Mouse (Mus musculus) MEL (cell line): ENCODE measurements at regions not wholly inside any gene's neighbourhood (a gene's known extent, or its start where the extent isn't known, plus 50 kb on each side); places are given as distances from the start of the nearest gene placed in this dataset.

ENCODE experiments used
- CTCF ChIP-seq, 3 experiments: IDR thresholded peaks in 2 of 3; conservative IDR thresholded peaks in 1 of 3; 2 replicates each; pipeline ENCODE4 v1.5.1; 2011 to 2012; ENCODE audit warnings: low read length in 3 of 3, low read depth in 2 of 3, mild to moderate bottlenecking in 2 of 3, improper control_type of control experiment in 1 of 3, inconsistent platforms in 1 of 3, mixed read lengths in 1 of 3, moderate library complexity in 1 of 3; ENCODE audit not compliant: control insufficient read depth in 1 of 3, insufficient read depth in 1 of 3, poor library complexity in 1 of 3, severe bottlenecking in 1 of 3
- ELF1 ChIP-seq: IDR thresholded peaks from 2 replicates; pipeline ENCODE4 v1.6.1; 2014; ENCODE audit warnings: low read depth, mild to moderate bottlenecking, inconsistent platforms, low read length, improper control_type of control experiment, moderate library complexity
- EP300 ChIP-seq, 2 experiments: IDR thresholded peaks; 2 replicates each; pipeline ENCODE4 v1.6.1; 2011; ENCODE audit warnings: improper control_type of control experiment in 2 of 2, low read length in 2 of 2, low read depth in 1 of 2, mild to moderate bottlenecking in 1 of 2
- POLR2A ChIP-seq, 2 experiments: IDR thresholded peaks; 2 replicates each; pipeline ENCODE4 v1.6.1; 2011 to 2012; ENCODE audit warnings: low read length in 2 of 2, mild to moderate bottlenecking in 2 of 2, control low read depth in 1 of 2, improper control_type of control experiment in 1 of 2, low read depth in 1 of 2, moderate library complexity in 1 of 2; ENCODE audit not compliant: control insufficient read depth in 1 of 2, insufficient read depth in 1 of 2, poor library complexity in 1 of 2
- POLR2AphosphoS5 ChIP-seq: IDR thresholded peaks from 2 replicates; pipeline ENCODE4 v1.6.1; 2012; ENCODE audit warnings: low read depth, borderline replicate concordance, mild to moderate bottlenecking, inconsistent platforms, low read length, moderate library complexity, mixed read lengths
- RAD21 ChIP-seq: IDR thresholded peaks from 2 replicates; pipeline ENCODE4 v1.6.1; 2011; ENCODE audit warnings: mild to moderate bottlenecking, low read depth, low read length, improper control_type of control experiment
- RCOR1 ChIP-seq: IDR thresholded peaks from 2 replicates; pipeline ENCODE4 v1.6.1; 2012; ENCODE audit warnings: low read depth, mild to moderate bottlenecking, inconsistent platforms, low read length, improper control_type of control experiment
- TBP ChIP-seq: IDR thresholded peaks from 2 replicates; pipeline ENCODE4 v1.8.0; 2011; ENCODE audit warnings: low read depth, low read length, improper control_type of control experiment
- ZC3H11A ChIP-seq: IDR thresholded peaks from 2 replicates; pipeline ENCODE4 v1.6.1; 2012; ENCODE audit warnings: low read depth, mild to moderate bottlenecking, inconsistent platforms, low read length, improper control_type of control experiment
- ZKSCAN1 ChIP-seq: IDR thresholded peaks from 2 replicates; pipeline ENCODE4 v1.6.1; 2012; ENCODE audit warnings: low read depth, mild to moderate bottlenecking, inconsistent platforms, low read length, improper control_type of control experiment, moderate library complexity

DNA sequence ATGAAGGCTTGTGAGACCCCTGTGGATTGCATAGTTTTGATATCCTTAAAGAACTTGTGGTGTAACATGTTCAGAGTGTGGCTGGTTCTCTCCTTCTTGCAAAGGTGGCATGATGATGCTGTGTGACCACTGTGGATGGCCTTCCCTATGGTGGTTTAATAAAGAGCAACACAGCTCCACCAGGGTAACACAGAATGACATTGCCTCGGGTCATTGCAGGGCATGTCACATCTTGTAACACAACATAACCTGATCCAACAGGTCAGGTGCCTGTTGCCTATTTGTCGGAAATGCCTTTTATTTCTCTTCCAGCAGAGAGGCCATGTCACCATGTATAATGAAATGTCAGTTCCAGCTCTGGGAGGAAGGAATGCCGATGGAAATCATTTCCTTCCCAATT lies 420.5 kb downstream of the Mdfic start:
- TF ChIP-seq CTCF (IDR thresholded peaks at IDR 0.05 in 2 of 3, conservative IDR thresholded peaks at IDR 0.05 in 1 of 3; ENCODE audit: control insufficient read depth in 1 of 3, insufficient read depth in 1 of 3, low read depth in 2 of 3, low read length in 3 of 3, poor library complexity in 1 of 3, severe bottlenecking in 1 of 3), result no peak
- TF ChIP-seq POLR2A (IDR thresholded peaks at IDR 0.05; ENCODE audit: control insufficient read depth in 1 of 2, insufficient read depth in 1 of 2, low read depth in 1 of 2, low read length in 2 of 2, poor library complexity in 1 of 2), result no peak
- TF ChIP-seq RCOR1, result no peak
- TF ChIP-seq POLR2AphosphoS5, result no peak
- TF ChIP-seq ZC3H11A, result no peak
- no peak for TF ChIP-seq EP300 (IDR thresholded peaks at IDR 0.05; ENCODE audit: low read depth in 1 of 2, low read length in 2 of 2)
- no peak for TF ChIP-seq RAD21
- no peak for TF ChIP-seq ELF1
- TF ChIP-seq TBP, result no peak
- TF ChIP-seq ZKSCAN1, result no peak
